Mouse (Mus musculus): ENCODE results near the gene Ube2q2. TPM values are rescaled to one million over a fixed set of nuclear protein-coding genes. Genes with fewer than 3 reads are reported as not detected.
"Not testable (repeated sequence)": the region's sequence is repeated elsewhere in the genome, so short reads cannot be mapped to it uniquely, and the experiment has no call there.

The Ube2q2 gene
- polyA plus RNA-seq, 1 experiment from 2014 or later: 41.2 TPM

DNA sequence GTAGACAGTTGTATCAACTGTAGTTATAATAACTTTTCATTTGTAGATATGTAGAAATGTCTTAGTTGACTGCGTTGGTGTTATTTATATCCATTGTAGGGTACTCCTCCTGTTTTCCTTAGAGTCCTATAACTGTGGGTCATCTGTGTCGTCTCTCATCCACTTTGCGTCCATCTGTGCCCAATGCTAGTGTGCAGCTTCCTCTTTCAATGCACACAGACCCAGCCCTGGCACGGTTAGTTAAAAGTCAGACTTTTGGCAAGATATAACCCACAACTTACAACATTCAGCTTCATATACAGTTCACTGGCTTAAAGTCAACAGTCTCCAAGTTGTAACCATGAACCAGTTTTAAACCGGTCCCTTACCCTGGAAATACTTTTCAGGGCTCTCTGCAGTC, 83.5 kb downstream of the Ube2q2 start:
- H3K9me3 ChIP-seq: no peaks in the 10 kb centered on the region
- WGBS: 93% methylated on average over 5 of the region's 5 CpGs
- no peaks in the 10 kb centered on the region for H3K36me3 ChIP-seq
- H3K4me3 ChIP-seq: no peak overlapping the region
- H3K4me1 ChIP-seq (replicated peaks): no peaks in the 10 kb centered on the region
- DNase-seq (ENCODE audit: low spot score): no peak
- H3K27ac ChIP-seq: no peak overlapping the region
- no peaks in the 10 kb centered on the region for H3K27me3 ChIP-seq (ENCODE audit: insufficient read depth, poor library complexity, severe bottlenecking)

DNA sequence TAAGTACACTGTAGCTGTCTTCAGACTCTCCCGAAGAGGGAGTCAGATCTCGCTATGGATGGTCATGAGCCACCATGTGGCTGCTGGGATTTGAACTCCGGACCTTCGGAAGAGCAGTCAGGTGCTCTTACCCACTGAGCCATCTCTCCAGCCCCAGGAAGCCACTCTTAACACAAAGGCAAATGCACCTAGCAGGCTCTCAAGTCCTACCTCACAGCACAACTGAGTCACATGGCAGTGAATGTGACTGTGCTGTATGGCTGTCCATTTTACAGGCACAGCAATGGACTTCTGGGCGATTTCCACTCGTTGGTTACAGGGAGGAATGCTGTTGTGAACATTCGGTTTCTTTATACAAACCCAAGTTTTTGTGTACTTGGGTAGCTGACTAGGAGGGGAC, 83.9 kb downstream of the Ube2q2 start:
- H3K9me3 ChIP-seq: no peaks in the 10 kb centered on the region
- no peaks in the 10 kb centered on the region for H3K36me3 ChIP-seq
- DNase-seq (ENCODE audit: low spot score): no peak
- 87% methylated on average over 7 of the region's 7 CpGs for WGBS
- no peaks in the 10 kb centered on the region for H3K4me1 ChIP-seq (replicated peaks)
- H3K27me3 ChIP-seq (ENCODE audit: insufficient read depth, poor library complexity, severe bottlenecking): no peaks in the 10 kb centered on the region
- H3K27ac ChIP-seq: no peak overlapping the region
- H3K4me3 ChIP-seq: no peak overlapping the region

DNA sequence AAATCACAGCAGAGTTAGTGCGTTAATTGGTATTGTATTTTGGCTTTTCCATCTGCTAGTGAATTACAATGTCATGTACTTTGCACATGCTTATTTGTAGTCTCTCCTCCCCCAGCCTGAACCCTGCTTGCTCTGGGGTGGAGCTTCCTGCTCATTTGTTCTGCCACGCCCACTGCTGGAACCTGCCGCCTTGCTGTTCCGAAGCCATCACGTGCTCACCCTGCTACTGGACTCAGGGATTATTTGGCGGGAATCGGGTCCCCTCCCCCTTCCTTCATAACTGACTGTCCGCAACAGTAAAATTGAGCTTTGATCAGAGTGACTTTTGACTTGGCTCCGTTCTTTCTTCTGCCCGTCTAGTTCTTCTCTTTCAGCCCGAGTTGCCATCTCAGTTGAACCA, 84.4 kb downstream of the Ube2q2 start:
- not testable (repeated sequence) for H3K36me3 ChIP-seq; H3K9me3 ChIP-seq; H3K27ac ChIP-seq; H3K4me3 ChIP-seq; H3K4me1 ChIP-seq (replicated peaks); H3K27me3 ChIP-seq (ENCODE audit: insufficient read depth, poor library complexity, severe bottlenecking); DNase-seq (ENCODE audit: low spot score)
- WGBS: 74% methylated on average over 11 of the region's 11 CpGs

DNA sequence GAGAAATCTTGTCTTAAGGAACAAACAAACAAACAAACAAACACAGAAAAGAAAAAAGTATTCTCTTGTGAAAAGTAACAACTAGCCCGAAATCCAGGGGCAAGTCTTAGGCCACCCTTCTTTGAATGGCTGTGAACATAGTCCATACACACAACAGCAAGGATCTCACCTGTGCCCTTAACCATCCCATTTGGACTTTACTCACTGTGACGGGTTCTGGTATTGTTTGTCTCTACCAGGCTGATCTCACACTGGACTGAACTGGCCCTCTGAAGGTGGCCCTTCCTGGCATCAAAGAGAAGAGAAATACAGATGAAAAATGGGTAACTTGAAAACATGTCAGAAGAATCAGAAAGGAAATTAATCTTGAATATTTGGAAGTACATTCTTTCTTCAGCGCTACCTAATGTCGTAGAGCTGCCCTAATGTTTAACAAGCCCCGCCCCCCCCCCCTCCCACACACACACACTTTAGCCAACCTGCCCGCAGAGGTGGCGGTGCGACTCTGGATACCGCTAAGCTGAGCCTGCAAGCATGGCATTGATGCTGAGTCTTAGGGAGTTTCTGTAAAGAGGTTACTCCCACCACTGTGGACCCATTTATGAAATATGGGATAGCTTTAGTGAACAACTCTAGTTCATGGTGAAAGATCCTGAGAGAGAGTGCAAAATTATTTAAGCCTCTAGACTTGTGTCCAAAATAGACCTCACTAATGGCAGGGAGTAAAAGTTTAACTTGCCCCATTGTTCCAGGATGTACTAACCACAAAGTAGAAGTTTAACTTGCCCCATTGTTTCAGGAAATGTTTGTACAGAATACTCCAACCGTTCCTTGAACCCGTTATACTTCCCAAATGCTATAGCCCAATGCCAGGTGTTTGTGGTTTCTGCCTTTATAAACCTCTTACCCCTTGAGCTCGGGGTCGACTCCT, 87.8 kb downstream of the Ube2q2 start:
- 77% methylated on average over 13 of the region's 13 CpGs for whole genome bisulfite sequencing
- H3K9me3 ChIP-seq: no peaks in the 10 kb centered on the region

DNA sequence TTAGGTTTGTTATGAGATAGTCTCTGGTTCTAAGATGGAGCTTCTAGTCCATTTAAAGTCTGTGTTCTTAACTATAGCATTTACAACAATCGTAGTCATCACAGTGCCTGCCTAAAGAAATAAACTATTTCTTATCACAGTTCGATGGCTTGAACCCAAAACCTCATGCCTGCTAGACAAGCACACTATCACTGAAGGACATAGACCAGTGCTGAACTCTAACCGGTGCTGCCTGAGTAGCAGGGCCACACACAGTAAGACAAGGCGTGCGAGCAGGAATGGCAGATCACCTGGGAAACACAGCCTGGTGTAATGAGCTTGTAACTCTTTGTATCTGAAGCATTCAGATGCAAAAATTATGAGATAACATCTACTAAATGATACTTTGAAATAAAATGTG, 92.2 kb downstream of the Ube2q2 start:
- Histone ChIP-seq H3K27me3 (ENCODE audit: insufficient read depth, poor library complexity, severe bottlenecking) (no peaks in the 10 kb centered on the region; the same call in 1 of the 2 replicates), H3K9me3 (no peaks in the 10 kb centered on the region), H3K4me1 (replicated peaks) (no peaks in the 10 kb centered on the region), H3K4me3 (no peak overlapping the region), H3K36me3 (no peaks in the 10 kb centered on the region), H3K27ac (no peak overlapping the region)
- DNase-seq (ENCODE audit: low spot score): no peak
- 90% methylated on average over 5 of the region's 5 CpGs for WGBS

More for the DNA sequence above, 87.8 kb downstream of the Ube2q2 start:
- no peaks in the 10 kb centered on the region for H3K36me3 ChIP-seq
- no peak for DNase-seq (ENCODE audit: low spot score)
- no peak overlapping the region for H3K27ac ChIP-seq
- H3K4me1 ChIP-seq (replicated peaks): no peaks in the 10 kb centered on the region
- no peak overlapping the region for H3K4me3 ChIP-seq
- H3K27me3 ChIP-seq (ENCODE audit: insufficient read depth, poor library complexity, severe bottlenecking): no peaks in the 10 kb centered on the region; the same call in 1 of the 2 replicates

DNA sequence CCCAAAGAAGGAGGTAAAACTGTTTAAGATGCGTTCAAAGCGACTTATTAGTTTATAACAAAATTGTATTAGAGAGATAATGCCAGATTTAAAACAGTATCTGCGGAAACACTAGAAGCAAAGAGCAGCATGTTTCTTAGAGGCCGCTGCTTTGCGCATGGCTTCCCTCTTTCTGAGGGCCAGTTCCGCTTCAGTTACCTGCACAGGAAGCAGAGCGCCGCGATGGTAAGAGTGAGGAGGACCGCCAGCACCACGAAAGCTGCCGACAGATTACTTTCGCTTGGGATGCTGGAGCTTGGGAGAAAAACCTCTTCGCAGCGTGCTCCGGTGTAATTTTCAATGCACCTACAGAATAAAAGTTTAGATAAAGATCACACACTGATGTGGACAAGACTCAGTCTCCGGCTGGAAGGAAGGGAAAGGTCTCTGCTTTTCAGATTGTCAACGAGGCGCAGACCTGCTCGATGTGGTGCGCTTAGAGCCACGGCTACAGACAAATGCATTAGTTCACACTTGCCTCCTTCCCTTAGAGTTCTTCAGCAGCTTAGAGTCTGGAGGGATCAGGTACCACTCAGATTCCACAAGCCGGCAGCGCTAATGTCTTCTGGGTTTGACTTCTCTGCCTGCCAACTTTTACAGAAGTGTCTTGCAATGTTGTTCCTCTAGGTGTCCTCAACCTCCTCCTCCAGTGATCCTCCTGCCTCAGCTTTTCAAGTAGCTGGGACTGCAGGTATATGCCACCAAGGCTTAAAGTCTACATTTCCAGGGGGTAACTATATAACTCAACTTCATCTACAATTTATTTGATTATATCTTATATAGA, 93.4 kb downstream of the Ube2q2 start:
- Histone ChIP-seq H3K27me3 (ENCODE audit: insufficient read depth, poor library complexity, severe bottlenecking) (no peaks in the 10 kb centered on the region; the same call in 1 of the 2 replicates), H3K9me3 (no peaks in the 10 kb centered on the region), H3K4me3 (peak overlapping the region; percentile 42), H3K36me3 (no peaks in the 10 kb centered on the region), H3K27ac (no peak overlapping the region), H3K4me1 (replicated peaks) (no peaks in the 10 kb centered on the region)
- 43% methylated on average over 24 of the region's 24 CpGs for WGBS
- DNase-seq (ENCODE audit: low spot score): peak; percentile 9

DNA sequence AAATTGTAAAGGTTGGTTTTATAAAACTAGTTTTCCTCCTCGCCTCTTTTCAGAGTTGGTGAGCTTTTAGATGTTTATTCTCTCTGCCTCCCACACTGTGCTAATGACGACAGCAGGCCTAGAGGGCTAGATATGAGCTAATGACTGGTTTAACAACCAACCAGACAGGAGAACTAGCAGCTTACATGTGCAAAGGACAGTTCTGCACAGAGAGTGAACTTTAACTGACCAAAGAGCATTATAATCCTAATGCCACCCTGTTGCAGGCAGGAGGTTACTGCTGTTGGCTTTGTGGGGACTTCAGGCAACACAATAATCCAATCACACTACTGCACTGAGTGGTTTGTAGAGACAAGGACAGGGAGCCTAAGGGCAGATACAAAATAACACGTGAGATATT, 94.6 kb downstream of the Ube2q2 start:
- no peaks in the 10 kb centered on the region for H3K36me3 ChIP-seq
- no peak overlapping the region for H3K4me3 ChIP-seq
- 80% methylated on average over 3 of the region's 3 CpGs for WGBS
- no peaks in the 10 kb centered on the region for H3K9me3 ChIP-seq
- no peaks in the 10 kb centered on the region for H3K4me1 ChIP-seq (replicated peaks)
- no peaks in the 10 kb centered on the region; the same call in 1 of the 2 replicates for H3K27me3 ChIP-seq (ENCODE audit: insufficient read depth, poor library complexity, severe bottlenecking)
- DNase-seq (ENCODE audit: low spot score): no peak
- no peak overlapping the region for H3K27ac ChIP-seq

DNA sequence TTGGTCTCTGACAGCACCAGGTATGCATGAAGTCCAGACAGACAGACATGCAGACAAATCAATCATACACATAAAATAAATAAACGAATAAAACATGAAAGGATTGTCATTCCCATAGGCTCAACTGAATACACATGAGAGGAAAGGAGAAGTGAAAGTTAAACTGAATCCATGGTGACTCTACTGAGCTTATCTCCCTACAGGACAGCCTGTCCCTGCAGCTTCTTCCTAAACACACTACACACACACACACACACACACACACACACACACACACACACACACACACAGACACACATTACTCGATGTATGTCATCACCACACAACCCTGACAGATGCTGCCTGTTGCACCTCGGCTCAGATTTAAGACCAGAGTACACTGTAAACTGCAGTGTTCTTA, 95.4 kb downstream of the Ube2q2 start:
- 83% methylated on average over 3 of the region's 3 CpGs for WGBS
- Histone ChIP-seq H3K9me3 (no peaks in the 10 kb centered on the region), H3K4me1 (replicated peaks) (no peaks in the 10 kb centered on the region), H3K27me3 (ENCODE audit: insufficient read depth, poor library complexity, severe bottlenecking) (no peaks in the 10 kb centered on the region; the same call in 1 of the 2 replicates), H3K36me3 (no peaks in the 10 kb centered on the region), H3K4me3 (no peak overlapping the region), H3K27ac (no peak overlapping the region)
- DNase-seq (ENCODE audit: low spot score): no peak

DNA sequence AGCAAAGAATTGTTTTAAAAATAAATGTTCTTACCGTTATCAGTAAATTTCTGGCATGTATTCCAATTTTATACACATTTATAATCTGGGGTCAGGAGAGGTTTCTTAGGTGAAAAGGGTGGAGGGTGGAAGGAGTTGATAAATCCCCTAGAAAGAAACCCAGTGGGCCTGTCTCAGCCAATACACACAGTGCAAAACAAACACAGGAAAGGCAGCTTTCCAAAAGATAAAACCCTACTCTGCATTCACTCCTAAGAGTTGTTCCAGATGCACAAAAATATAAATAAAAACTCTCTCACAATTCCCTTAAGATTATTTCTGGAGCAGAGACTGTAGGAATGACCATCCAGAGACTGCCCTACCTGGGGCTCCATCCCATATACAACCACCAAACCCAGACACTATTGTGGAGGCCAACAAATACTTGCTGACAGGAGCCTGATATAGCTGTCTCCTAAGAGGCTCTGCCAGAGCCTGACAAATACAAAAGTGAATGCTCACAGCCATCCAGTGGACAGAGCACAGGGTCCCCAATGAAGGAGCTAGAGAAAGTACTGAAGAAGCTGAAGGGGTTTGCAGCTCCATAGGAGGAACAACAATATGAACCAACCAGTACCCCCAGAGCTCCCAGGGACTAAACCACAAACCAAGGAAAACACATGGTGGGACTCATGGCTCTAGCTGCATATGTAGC, 96.5 kb downstream of the Ube2q2 start:
- not testable (repeated sequence) for H3K9me3 ChIP-seq; H3K27me3 ChIP-seq (ENCODE audit: insufficient read depth, poor library complexity, severe bottlenecking); DNase-seq (ENCODE audit: low spot score); H3K4me1 ChIP-seq (replicated peaks); H3K36me3 ChIP-seq; H3K4me3 ChIP-seq; H3K27ac ChIP-seq
- WGBS: 91% methylated on average over 1 of the region's 1 CpGs

DNA sequence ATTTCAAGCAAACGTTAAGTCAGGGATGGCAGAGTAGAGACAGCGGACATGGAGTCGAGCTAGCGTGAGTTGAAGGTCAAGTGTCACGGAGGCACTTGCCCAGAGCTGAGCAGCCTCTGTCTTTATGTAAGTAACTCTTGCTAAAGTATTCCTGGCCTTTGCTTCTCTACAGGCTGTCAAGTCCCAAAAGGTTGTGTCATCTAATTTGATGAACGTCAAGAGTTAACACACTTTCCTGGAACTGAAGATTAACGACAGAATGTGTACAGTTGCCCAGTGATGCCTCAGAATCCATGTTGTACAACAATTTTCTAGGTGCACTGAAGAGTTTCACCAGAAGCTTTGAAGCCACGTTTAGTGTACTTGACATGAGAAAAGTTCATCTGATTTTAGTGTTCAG, 97.8 kb downstream of the Ube2q2 start:
- Histone ChIP-seq H3K4me1 (replicated peaks) (no peaks in the 10 kb centered on the region), H3K27ac (no peak overlapping the region), H3K36me3 (no peaks in the 10 kb centered on the region), H3K4me3 (no peak overlapping the region), H3K9me3 (no peaks in the 10 kb centered on the region), H3K27me3 (ENCODE audit: insufficient read depth, poor library complexity, severe bottlenecking) (no peaks in the 10 kb centered on the region; the same call in 1 of the 2 replicates)
- 86% methylated on average over 8 of the region's 8 CpGs for WGBS
- DNase-seq (ENCODE audit: low spot score): no peak

DNA sequence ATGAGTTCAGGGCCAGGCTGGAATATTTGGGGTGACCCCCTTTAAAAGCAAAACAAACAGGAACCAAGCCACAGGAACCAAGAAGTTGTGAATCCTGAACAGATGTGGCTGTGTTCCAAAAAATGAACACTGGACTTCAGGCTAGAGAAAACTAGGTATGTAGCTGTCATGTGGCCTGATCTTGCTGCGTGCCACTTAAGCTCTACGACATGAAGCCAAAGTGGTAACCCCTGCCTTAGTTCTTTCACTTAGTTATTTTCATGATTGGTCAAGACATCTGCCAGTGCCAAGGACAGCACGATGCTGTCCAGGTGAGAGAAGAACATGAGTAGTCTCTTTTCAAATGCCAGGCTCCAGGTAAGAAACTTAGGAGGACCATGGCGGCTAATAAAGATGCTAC, 98.3 kb downstream of the Ube2q2 start:
- WGBS: 92% methylated on average over 4 of the region's 4 CpGs
- H3K27me3 ChIP-seq (ENCODE audit: insufficient read depth, poor library complexity, severe bottlenecking): no peaks in the 10 kb centered on the region; the same call in 1 of the 2 replicates
- DNase-seq (ENCODE audit: low spot score): no peak
- no peak overlapping the region for H3K4me3 ChIP-seq
- no peaks in the 10 kb centered on the region for H3K36me3 ChIP-seq
- no peaks in the 10 kb centered on the region for H3K9me3 ChIP-seq
- H3K4me1 ChIP-seq (replicated peaks): no peaks in the 10 kb centered on the region
- H3K27ac ChIP-seq: no peak overlapping the region

DNA sequence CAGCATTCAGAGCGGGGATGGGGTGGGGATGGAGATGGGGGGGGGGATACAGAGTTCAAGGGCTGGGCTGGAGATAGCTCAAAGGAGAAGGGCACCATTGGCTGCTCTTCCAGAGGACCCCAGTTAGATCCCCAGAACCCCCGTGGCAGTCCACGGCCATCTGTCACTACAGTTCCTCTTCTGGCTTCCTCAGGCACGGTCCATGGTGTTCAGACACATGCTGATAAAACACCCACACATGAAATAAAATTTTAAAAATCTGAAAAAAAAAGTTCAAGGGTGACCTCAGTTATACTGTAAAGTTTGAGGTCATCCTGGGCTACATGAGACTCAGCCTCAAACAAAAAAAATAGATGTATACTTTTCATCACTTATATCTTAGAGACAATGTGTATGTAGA, 99.8 kb downstream of the Ube2q2 start:
- H3K36me3 ChIP-seq: no peaks in the 10 kb centered on the region
- no peaks in the 10 kb centered on the region for H3K9me3 ChIP-seq
- DNase-seq (ENCODE audit: low spot score): no peak
- 90% methylated on average over 4 of the region's 4 CpGs for WGBS
- no peak overlapping the region for H3K27ac ChIP-seq
- no peaks in the 10 kb centered on the region for H3K4me1 ChIP-seq (replicated peaks)
- H3K4me3 ChIP-seq: no peak overlapping the region
- H3K27me3 ChIP-seq (ENCODE audit: insufficient read depth, poor library complexity, severe bottlenecking): no peaks in the 10 kb centered on the region
